Mouse (Mus musculus) thymus, postnatal 25 days (tissue): ENCODE measurements around the gene Mt3.

Experiments used
- DNase-seq: peaks from one replicate; pipeline ENCODE4 v3.0.0; 2022

The Mt3 gene

GRCm38 (mm10) chr8:94187290-94188002, 35.0 kb downstream of the Mt3 start:
- no peak for DNase-seq

GRCm38 (mm10) chr8:94189275-94190031, 37.0 kb downstream of the Mt3 start:
- DNase-seq = no peak

- DNase-seq = peak; percentile 78
These were observed 38.8 kb downstream of the Mt3 start for GRCm38 (mm10) chr8:94191101-94191691.

- no peak for DNase-seq
These were observed 40.5 kb downstream of the Mt3 start for GRCm38 (mm10) chr8:94192926-94193325.

GRCm38 (mm10) chr8:94194591-94195223, 42.3 kb downstream of the Mt3 start:
- DNase-seq = no peak

- DNase-seq = peak; percentile 53
These were observed 46.9 kb downstream of the Mt3 start for GRCm38 (mm10) chr8:94199202-94199869.
